Mouse (Mus musculus) olfactory bulb, adult 2 months (tissue): ENCODE data around the gene 2610042L04Rik. TPM values are rescaled to one million over a fixed set of nuclear protein-coding genes. Genes with fewer than 3 reads are reported as not detected.

Experiments
- polyA plus RNA-seq: library from polyadenylated mRNA; stranded (reverse); fragments of >200 nt; gene quantifications from 2 replicates; pipeline ENCODE4 v1.2.4, GENCODE M21; 2012; ENCODE audit warnings: low replicate concordance; ENCODE audit not compliant: missing spikeins, insufficient read depth, insufficient read length

The 2610042L04Rik gene
- polyA plus RNA-seq, 1 experiment = not detected

Other genes starting within 250 kb of the 2610042L04Rik start
- not detected in 2 replicates for gene Gm8108, start 224.2 kb upstream of the 2610042L04Rik start, polyA plus RNA-seq
- gene Gm3127, start 169.7 kb upstream of the 2610042L04Rik start, polyA plus RNA-seq = not detected in 2 replicates
- gene Gm2974, start 152.2 kb upstream of the 2610042L04Rik start, polyA plus RNA-seq = not detected in 2 replicates
- not detected in 2 replicates for gene Gm3138, start 85.1 kb upstream of the 2610042L04Rik start, polyA plus RNA-seq
- not detected in 2 replicates for gene Gm3149, start 17.5 kb upstream of the 2610042L04Rik start, polyA plus RNA-seq
- gene Gm3159, start 62.8 kb downstream of the 2610042L04Rik start, polyA plus RNA-seq = not detected in 2 replicates
- gene Gm3164, start 80.7 kb downstream of the 2610042L04Rik start, polyA plus RNA-seq = not detected in 2 replicates
- not detected in 2 replicates for gene Gm3173, start 96.2 kb downstream of the 2610042L04Rik start, polyA plus RNA-seq
- not detected in 2 replicates for gene Gm3182, start 147.0 kb downstream of the 2610042L04Rik start, polyA plus RNA-seq
- gene Gm3047, start 220.6 kb downstream of the 2610042L04Rik start, polyA plus RNA-seq = not detected in 2 replicates